In genomic region chr5:52555526-52555925, GRCm38 (mm10) we compare ENCODE assay signal across 14 mouse cellular contexts.
"Had no signal": no experiment of that assay in that cellular context is flagged by ENCODE, and none has a peak within 500 bp of the region (broad histone marks: within the 10 kb centered on the region; RNA-seq: fewer than 3 reads in every experiment).

No protein-coding gene starts in this region.

- DNase-seq: kidney, adult 11 months; kidney, adult 8-10 months; kidney, postnatal 10 days; kidney, postnatal 36 days; layer of hippocampus, adult 9-11 months; liver, embryonic 13.5 days; lung, embryonic 14.5 days; right cerebral cortex, postnatal 25 days; thymus, adult 18-20 months; thymus, postnatal 36 days had no signal

- ATAC-seq: intestine, embryonic 15.5 days; lung, postnatal 0 days; midbrain, embryonic 13.5 days; midbrain, embryonic 16.5 days had no signal
